Mouse (Mus musculus) G1E (cell line): ENCODE measurements around the gene Kcnb1.

Source experiments
- CTCF ChIP-seq: IDR thresholded peaks from 2 replicates; pipeline ENCODE4 v1.5.1; 2012; ENCODE audit warnings: low read depth, low read length, inconsistent platforms, mixed read lengths
- GATA1 ChIP-seq: IDR thresholded peaks from 2 replicates; pipeline ENCODE4 v1.6.1; 2012; ENCODE audit warnings: borderline replicate concordance, low read length, inconsistent platforms, mixed read lengths
- POLR2AphosphoS5 ChIP-seq: IDR thresholded peaks from 2 replicates; pipeline ENCODE4 v1.6.1; 2012; ENCODE audit warnings: low read depth, low read length, inconsistent platforms; ENCODE audit not compliant: insufficient replicate concordance
- TAL1 ChIP-seq: conservative IDR thresholded peaks from 2 replicates; pipeline ENCODE4 v1.6.1; 2012; ENCODE audit warnings: low read depth, low read length, inconsistent platforms, mixed read lengths

DNA sequence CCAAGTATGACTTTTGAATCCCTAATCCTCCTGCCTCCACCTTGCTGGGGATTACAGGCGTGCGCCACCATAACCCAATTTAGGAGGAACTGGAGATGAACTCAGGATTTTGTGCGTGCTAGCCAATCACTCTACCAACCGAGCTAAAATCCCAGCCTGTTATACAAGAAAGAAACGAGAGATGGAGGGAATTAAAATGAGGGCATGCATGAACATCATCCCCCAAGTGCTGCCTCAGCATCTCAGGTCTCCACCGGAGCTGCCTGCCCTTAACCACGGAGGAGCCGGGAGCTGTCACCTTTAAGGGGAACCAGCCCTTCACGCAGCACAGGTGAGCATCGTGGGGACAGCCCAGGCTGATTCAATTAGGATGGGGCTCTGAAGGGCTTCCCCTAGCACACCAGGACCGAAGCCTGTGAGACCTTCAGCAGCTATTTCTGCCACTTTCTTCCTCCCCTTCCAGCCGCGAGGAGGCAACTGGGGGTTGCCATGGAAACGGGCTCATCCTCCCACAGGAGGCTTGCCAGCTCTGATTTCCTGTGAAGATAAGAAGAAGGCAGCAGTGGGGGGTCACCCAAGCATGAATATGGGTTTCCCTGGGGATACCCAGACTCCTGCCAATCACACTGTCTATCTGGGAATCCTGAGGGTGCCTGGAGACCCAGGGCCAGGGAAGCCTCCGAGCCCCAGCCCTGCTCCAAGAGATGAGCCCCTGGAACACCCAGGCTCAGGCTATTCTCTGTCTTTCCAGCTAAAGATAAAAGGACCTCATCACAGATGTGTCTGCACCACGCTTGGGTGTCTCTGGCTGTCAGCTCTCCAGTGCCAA, 11.7 kb upstream of the Kcnb1 start:
- TF ChIP-seq TAL1 (no peak), CTCF (no peak), GATA1 (no peak), POLR2AphosphoS5 (no peak)
